Mouse (Mus musculus): ENCODE measurements around the gene Pus7l. TPM values are rescaled to one million over a fixed set of nuclear protein-coding genes. Genes with fewer than 3 reads are reported as not detected.

The Pus7l gene
- polyA plus RNA-seq, 1 experiment, result 6.4 TPM

- WGBS, result 94% methylated on average over 4 of the region's 4 CpGs
- Histone ChIP-seq H3K27me3 (ENCODE audit: control insufficient read depth, insufficient read depth, low read length) (no peaks in the 10 kb centered on the region), H3K36me3 (ENCODE audit: control insufficient read depth, insufficient read depth, low read length) (peaks cover 55% of the 10 kb centered on the region), H3K4me1 (replicated peaks; ENCODE audit: control insufficient read depth, insufficient read depth, low read length) (no peaks in the 10 kb centered on the region), H3K27ac (ENCODE audit: control insufficient read depth, insufficient read depth, low read length) (no peak overlapping the region), H3K4me3 (ENCODE audit: control insufficient read depth, insufficient read depth, low read length) (no peak overlapping the region)
- TF ChIP-seq POLR2A (IDR thresholded peaks at IDR 0.05; ENCODE audit: control insufficient read depth, extremely low read depth, insufficient read depth, low read length, poor library complexity), result no peak
- TF ChIP-seq CTCF (IDR thresholded peaks at IDR 0.05; ENCODE audit: borderline replicate concordance, control insufficient read depth, extremely low read depth, insufficient read depth, low read length, poor library complexity), result no peak
- no peak for DNase-seq
Measured at GRCm38 (mm10) chr15:94584738-94585137, 41.4 kb upstream of the Pus7l start.

DNA sequence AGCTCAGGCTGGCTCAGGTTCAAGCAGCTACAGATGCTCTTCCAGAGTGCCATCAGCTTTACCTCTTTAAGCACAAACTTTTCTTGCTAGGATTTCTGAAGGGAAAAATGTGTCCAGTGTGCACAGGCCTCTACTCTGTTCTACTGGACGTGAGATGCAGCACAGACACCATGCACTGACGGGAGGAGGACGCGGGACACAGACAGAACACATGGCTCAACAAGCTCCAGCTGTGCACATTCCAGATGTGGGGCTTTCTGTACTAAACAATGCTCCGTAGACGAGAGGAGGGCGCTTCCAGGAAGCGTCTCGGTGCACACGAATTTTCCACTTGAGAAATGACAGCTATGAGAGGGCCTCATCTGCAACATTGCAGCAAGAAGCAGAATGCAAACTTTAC lies 39.8 kb upstream of the Pus7l start:
- peaks cover 65% of the 10 kb centered on the region for H3K36me3 ChIP-seq (ENCODE audit: control insufficient read depth, insufficient read depth, low read length)
- WGBS, result 97% methylated on average over 10 of the region's 10 CpGs

GRCm38 (mm10) chr15:94582000-94582593 lies 38.8 kb upstream of the Pus7l start:
- DNase-seq, result no peak
- WGBS, result 93% methylated on average over 7 of the region's 7 CpGs
- H3K27ac ChIP-seq (ENCODE audit: control insufficient read depth, insufficient read depth, low read length), result no peak overlapping the region
- no peak overlapping the region for H3K4me3 ChIP-seq (ENCODE audit: control insufficient read depth, insufficient read depth, low read length)
- H3K4me1 ChIP-seq (replicated peaks; ENCODE audit: control insufficient read depth, insufficient read depth, low read length), result no peaks in the 10 kb centered on the region
- peaks cover 66% of the 10 kb centered on the region for H3K36me3 ChIP-seq (ENCODE audit: control insufficient read depth, insufficient read depth, low read length)
- H3K27me3 ChIP-seq (ENCODE audit: control insufficient read depth, insufficient read depth, low read length), result no peaks in the 10 kb centered on the region
- no peak for TF ChIP-seq POLR2A (IDR thresholded peaks at IDR 0.05; ENCODE audit: control insufficient read depth, extremely low read depth, insufficient read depth, low read length, poor library complexity)
- no peak for TF ChIP-seq CTCF (IDR thresholded peaks at IDR 0.05; ENCODE audit: borderline replicate concordance, control insufficient read depth, extremely low read depth, insufficient read depth, low read length, poor library complexity)

More for the DNA sequence above, 39.8 kb upstream of the Pus7l start:
- H3K4me3 ChIP-seq (ENCODE audit: control insufficient read depth, insufficient read depth, low read length), result no peak overlapping the region
- TF ChIP-seq CTCF (IDR thresholded peaks at IDR 0.05; ENCODE audit: borderline replicate concordance, control insufficient read depth, extremely low read depth, insufficient read depth, low read length, poor library complexity) (no peak), POLR2A (IDR thresholded peaks at IDR 0.05; ENCODE audit: control insufficient read depth, extremely low read depth, insufficient read depth, low read length, poor library complexity) (no peak)
- no peaks in the 10 kb centered on the region for H3K4me1 ChIP-seq (replicated peaks; ENCODE audit: control insufficient read depth, insufficient read depth, low read length)
- no peaks in the 10 kb centered on the region for H3K27me3 ChIP-seq (ENCODE audit: control insufficient read depth, insufficient read depth, low read length)
- no peak for DNase-seq
- no peak overlapping the region for H3K27ac ChIP-seq (ENCODE audit: control insufficient read depth, insufficient read depth, low read length)

- no peak for TF ChIP-seq CTCF (IDR thresholded peaks at IDR 0.05; ENCODE audit: borderline replicate concordance, control insufficient read depth, extremely low read depth, insufficient read depth, low read length, poor library complexity)
- TF ChIP-seq POLR2A (IDR thresholded peaks at IDR 0.05; ENCODE audit: control insufficient read depth, extremely low read depth, insufficient read depth, low read length, poor library complexity), result no peak
- peaks cover 11% of the 10 kb centered on the region for H3K36me3 ChIP-seq (ENCODE audit: control insufficient read depth, insufficient read depth, low read length)
- no peaks in the 10 kb centered on the region for H3K4me1 ChIP-seq (replicated peaks; ENCODE audit: control insufficient read depth, insufficient read depth, low read length)
- H3K4me3 ChIP-seq (ENCODE audit: control insufficient read depth, insufficient read depth, low read length), result no peak overlapping the region
- WGBS, result 87% methylated on average over 4 of the region's 4 CpGs
- no peak overlapping the region for H3K27ac ChIP-seq (ENCODE audit: control insufficient read depth, insufficient read depth, low read length)
- H3K27me3 ChIP-seq (ENCODE audit: control insufficient read depth, insufficient read depth, low read length), result no peaks in the 10 kb centered on the region
- no peak for DNase-seq
Measured at GRCm38 (mm10) chr15:94574566-94575268, 31.4 kb upstream of the Pus7l start.

- Histone ChIP-seq H3K4me1 (replicated peaks; ENCODE audit: control insufficient read depth, insufficient read depth, low read length) (no peaks in the 10 kb centered on the region), H3K27me3 (ENCODE audit: control insufficient read depth, insufficient read depth, low read length) (no peaks in the 10 kb centered on the region), H3K36me3 (ENCODE audit: control insufficient read depth, insufficient read depth, low read length) (no peaks in the 10 kb centered on the region), H3K4me3 (ENCODE audit: control insufficient read depth, insufficient read depth, low read length) (no peak overlapping the region), H3K27ac (ENCODE audit: control insufficient read depth, insufficient read depth, low read length) (no peak overlapping the region)
- WGBS, result 84% methylated on average over 8 of the region's 8 CpGs
- no peak for DNase-seq
- TF ChIP-seq POLR2A (IDR thresholded peaks at IDR 0.05; ENCODE audit: control insufficient read depth, extremely low read depth, insufficient read depth, low read length, poor library complexity), result no peak
- no peak for TF ChIP-seq CTCF (IDR thresholded peaks at IDR 0.05; ENCODE audit: borderline replicate concordance, control insufficient read depth, extremely low read depth, insufficient read depth, low read length, poor library complexity)
Measured at GRCm38 (mm10) chr15:94572746-94573145, 29.4 kb upstream of the Pus7l start.

DNA sequence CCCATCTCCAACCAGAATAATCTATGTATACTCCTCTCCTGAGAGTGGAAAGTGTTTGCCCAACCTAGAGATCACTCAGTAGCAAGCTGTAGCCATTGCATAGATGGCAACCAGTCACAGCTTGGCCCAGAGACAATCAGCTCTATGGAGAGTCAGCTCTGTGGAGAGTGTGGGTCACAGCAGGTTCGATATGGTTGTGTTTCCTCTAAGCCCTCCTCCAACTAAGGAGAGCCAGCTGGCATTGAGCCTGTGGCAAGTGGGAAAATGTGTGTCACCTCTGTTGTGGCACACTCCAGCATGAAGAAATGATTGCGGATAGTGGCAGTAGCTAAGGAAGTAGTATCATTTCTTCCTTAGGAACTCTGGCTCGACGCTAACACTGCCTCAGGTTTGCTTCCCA lies 28.2 kb upstream of the Pus7l start:
- Histone ChIP-seq H3K4me1 (replicated peaks; ENCODE audit: control insufficient read depth, insufficient read depth, low read length) (no peaks in the 10 kb centered on the region), H3K27me3 (ENCODE audit: control insufficient read depth, insufficient read depth, low read length) (no peaks in the 10 kb centered on the region), H3K27ac (ENCODE audit: control insufficient read depth, insufficient read depth, low read length) (no peak overlapping the region), H3K36me3 (ENCODE audit: control insufficient read depth, insufficient read depth, low read length) (no peaks in the 10 kb centered on the region), H3K4me3 (ENCODE audit: control insufficient read depth, insufficient read depth, low read length) (no peak overlapping the region)
- no peak for TF ChIP-seq POLR2A (IDR thresholded peaks at IDR 0.05; ENCODE audit: control insufficient read depth, extremely low read depth, insufficient read depth, low read length, poor library complexity)
- TF ChIP-seq CTCF (IDR thresholded peaks at IDR 0.05; ENCODE audit: borderline replicate concordance, control insufficient read depth, extremely low read depth, insufficient read depth, low read length, poor library complexity), result no peak
- 94% methylated on average over 4 of the region's 4 CpGs for WGBS
- no peak for DNase-seq
